Mouse (Mus musculus) midbrain, embryonic 14.5 days (tissue): ENCODE measurements around the gene Trio. TPM values are rescaled to one million over a fixed set of nuclear protein-coding genes. Genes with fewer than 3 reads are reported as not detected.
A peak's percentile ranks its signal among the peaks of the same experiment; 100 is the strongest.

Experiments
- ATAC-seq: fragments of 200-750 bp; cut with Nextera tagmentation; 2 replicates; pipeline ENCODE4 v1.8.0; 2017; ENCODE audit warnings: moderate number of reproducible peaks, moderate library complexity; ENCODE audit not compliant: low FRiP score, low TSS enrichment
- DNase-seq: peaks from one replicate; pipeline ENCODE4 v3.0.0-alpha.2; 2015
- H3K27ac ChIP-seq: fragments of 300-500 bp; sonication (generic); replicated peaks from 2 replicates; pipeline ENCODE4 v1.5.1; 2014; ENCODE audit warnings: mild to moderate bottlenecking, low read depth, low read length, moderate library complexity
- H3K27me3 ChIP-seq: fragments of 300-500 bp; sonication (generic); 2 replicates; pipeline ENCODE4 v1.6.1; 2014; ENCODE audit warnings: low read length, control low read depth, mixed read lengths; ENCODE audit not compliant: control insufficient read depth, insufficient read depth
- H3K36me3 ChIP-seq: fragments of 300-500 bp; sonication (generic); 2 replicates; pipeline ENCODE4 v1.6.1; 2014; ENCODE audit warnings: low read length, control low read depth; ENCODE audit not compliant: control insufficient read depth, insufficient read depth
- H3K4me1 ChIP-seq: fragments of 300-500 bp; sonication (generic); 2 replicates; pipeline ENCODE4 v1.6.1; 2014; ENCODE audit warnings: mild to moderate bottlenecking, antibody characterized with exemption, low read length, control low read depth; ENCODE audit not compliant: control insufficient read depth, insufficient read depth
- H3K4me2 ChIP-seq: fragments of 300-500 bp; sonication (generic); 2 replicates; pipeline ENCODE4 v1.6.1; 2014; ENCODE audit warnings: mild to moderate bottlenecking, low read length, moderate library complexity
- H3K4me3 ChIP-seq: fragments of 300-500 bp; sonication (generic); replicated peaks from 2 replicates; pipeline ENCODE4 v1.5.1; 2014; ENCODE audit warnings: low read depth, low read length
- H3K9ac ChIP-seq: fragments of 300-500 bp; sonication (generic); replicated peaks from 2 replicates; pipeline ENCODE4 v1.6.1; 2014; ENCODE audit warnings: mild to moderate bottlenecking, low read length, moderate library complexity
- H3K9me3 ChIP-seq: fragments of 300-500 bp; sonication (generic); 2 replicates; pipeline ENCODE4 v1.6.1; 2016; ENCODE audit warnings: low read length, control low read depth, mixed read lengths; ENCODE audit not compliant: control insufficient read depth
- WGBS: fragments of 180-500 bp; shearing (Covaris S2); extraction: QIAGEN DNeasy Blood & Tissue Kit; methylation state at CpG from one replicate; pipeline ENCODE4 v1.1.7; 2014; 5-methylcytosine and 5-hydroxymethylcytosine counted together
- polyA plus RNA-seq: library from polyadenylated mRNA; unstranded; fragments of >200 nt; fragmentation: Nextera tagmentation; extraction: Ambion mirVana; gene quantifications from 2 replicates; pipeline ENCODE4 v1.2.1, GENCODE M21; 2014

The Trio gene
- polyA plus RNA-seq, 1 experiment from 2014 or later = 56.5 TPM

DNA sequence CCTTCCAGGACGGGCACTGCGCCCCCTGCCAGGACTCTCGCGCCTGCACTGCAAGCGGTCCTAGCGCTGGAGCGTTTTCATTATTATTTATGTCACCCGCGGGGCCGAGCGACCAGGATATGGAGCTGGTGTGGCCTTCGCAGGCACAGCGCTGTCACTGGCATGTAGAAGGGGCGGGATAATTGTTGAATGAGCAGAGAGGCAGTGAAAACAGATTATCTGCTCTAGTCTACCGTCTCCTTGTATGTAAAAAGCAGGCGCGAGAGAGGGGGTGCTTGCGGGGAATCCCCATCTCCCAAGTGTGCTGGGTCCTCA lies 476 bp upstream of the Trio start:
- WGBS = under 1% methylated on average over 18 of the region's 18 CpGs
- DNase-seq = no peak
- Histone ChIP-seq H3K4me2 (peak overlapping the region; percentile 78), H3K36me3 (no peaks in the 10 kb centered on the region), H3K27me3 (no peaks in the 10 kb centered on the region), H3K9me3 (no peaks in the 10 kb centered on the region), H3K9ac (peak overlapping the region; percentile 52), H3K27ac (peak overlapping the region; percentile 99), H3K4me3 (peak overlapping the region; percentile 97), H3K4me1 (peaks cover 29% of the 10 kb centered on the region)
- no peak for ATAC-seq

DNA sequence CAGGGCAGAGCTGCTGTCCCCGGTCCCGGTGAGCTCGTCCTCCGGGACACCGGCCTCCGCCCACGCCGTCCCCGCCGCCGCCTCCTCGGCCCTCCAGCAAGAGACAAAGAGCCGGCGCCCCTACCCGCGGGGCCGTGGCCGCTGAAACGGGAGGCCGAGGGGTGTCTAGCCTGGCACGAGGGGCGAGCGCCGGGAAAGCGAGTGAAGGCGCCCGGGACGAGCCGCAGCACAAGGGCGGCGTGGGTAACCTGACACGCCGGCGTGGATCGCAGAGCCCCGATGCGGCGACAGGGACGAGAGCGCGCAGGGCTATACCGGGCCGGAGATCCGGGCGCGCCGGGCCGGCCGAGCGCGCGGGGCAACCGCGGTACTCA lies 696 bp downstream of the Trio start:
- peak overlapping the region; percentile 99 for H3K9ac ChIP-seq
- H3K27me3 ChIP-seq = no peaks in the 10 kb centered on the region
- WGBS = under 1% methylated on average over 54 of the region's 54 CpGs
- H3K4me3 ChIP-seq = peak overlapping the region; percentile 97
- DNase-seq = peak; percentile 70
- no peaks in the 10 kb centered on the region for H3K9me3 ChIP-seq
- H3K36me3 ChIP-seq = no peaks in the 10 kb centered on the region
- H3K4me1 ChIP-seq = peaks cover 39% of the 10 kb centered on the region
- peak overlapping the region; percentile 78 for H3K4me2 ChIP-seq
- ATAC-seq = peak; percentile 37
- H3K27ac ChIP-seq = peak overlapping the region; percentile 99

DNA sequence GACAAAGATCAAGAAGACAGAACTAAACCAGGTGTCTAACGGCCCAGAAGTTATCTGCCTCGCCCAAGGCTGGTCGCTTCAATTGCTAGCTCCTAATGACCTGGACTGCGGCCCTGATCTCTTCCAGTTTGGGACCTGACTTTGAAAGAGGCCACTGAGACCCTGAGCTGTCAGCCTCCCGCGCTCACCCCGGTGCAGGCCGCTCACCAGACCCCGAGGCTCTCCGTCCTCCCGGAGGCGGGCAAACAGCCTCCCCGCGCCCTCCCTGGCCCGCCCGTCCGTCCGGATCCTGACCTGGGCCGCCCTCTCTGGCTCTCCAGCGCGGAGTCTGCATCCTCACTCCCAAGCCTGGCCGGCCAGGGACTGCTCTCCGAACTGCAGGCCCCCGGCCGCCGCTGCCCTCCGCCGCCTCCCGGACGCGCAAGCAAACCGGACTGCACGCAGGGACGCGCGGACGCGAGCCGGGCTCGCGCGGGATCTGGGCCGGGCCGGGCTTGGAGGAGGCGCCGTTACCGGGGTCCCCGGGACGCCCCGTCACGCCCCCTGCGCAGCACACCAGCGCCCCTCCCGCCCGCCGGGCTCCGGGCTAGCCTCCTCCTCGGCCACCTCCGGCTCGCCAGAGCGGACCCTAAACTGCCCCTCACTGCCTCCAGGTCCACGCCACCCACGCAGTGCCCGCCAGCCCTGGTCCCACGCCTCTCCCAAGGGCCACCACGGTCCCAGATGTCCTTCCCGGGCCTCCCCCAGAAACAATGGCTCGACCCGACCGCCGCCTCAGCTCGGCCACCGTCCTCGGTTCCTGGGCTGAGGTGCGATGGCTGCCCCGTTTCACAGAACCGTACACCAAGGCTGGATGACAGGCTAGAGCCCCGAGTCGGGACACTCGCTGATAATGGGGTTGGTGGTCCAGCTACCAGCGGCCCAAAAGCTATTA lies 1.4 kb downstream of the Trio start:
- peak overlapping the region; percentile 99 for H3K27ac ChIP-seq
- peak overlapping the region; percentile 97 for H3K4me3 ChIP-seq
- DNase-seq = peak; percentile 79
- H3K9me3 ChIP-seq = no peaks in the 10 kb centered on the region
- no peaks in the 10 kb centered on the region for H3K36me3 ChIP-seq
- peak overlapping the region; percentile 99 for H3K9ac ChIP-seq
- peak; percentile 49 for ATAC-seq
- WGBS = under 1% methylated on average over 80 of the region's 81 CpGs
- H3K4me2 ChIP-seq = peak overlapping the region; percentile 78
- H3K4me1 ChIP-seq = peaks cover 44% of the 10 kb centered on the region
- H3K27me3 ChIP-seq = no peaks in the 10 kb centered on the region

DNA sequence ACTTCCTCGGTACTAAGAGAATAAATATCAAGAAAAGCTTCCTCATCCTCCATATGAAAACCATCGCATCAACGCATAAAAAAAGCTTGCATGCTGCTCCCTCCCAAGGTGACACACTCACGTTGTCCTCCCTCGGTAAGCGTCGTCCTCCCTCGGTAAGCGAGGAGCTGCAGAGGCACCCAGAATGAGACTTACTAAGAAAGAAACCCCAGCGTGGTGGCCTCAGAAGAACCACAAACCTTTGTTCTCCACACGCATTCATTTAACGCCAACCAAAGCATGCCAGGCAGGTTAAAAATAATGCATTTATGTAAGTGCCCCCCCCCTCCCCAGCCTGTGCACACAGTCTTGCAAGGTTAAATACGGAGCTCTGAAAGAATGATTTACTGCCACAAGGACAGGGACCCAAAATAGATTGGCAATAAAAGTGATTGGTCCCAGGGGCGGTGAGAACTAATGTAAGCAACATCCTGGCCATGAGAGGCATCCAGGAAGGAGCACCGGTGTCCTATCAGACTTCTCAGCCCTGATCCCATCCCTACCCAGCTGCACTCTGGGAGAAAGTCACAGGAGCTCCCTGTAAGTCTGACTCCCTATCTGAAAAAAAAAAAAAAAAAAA lies 3.9 kb downstream of the Trio start:
- Histone ChIP-seq H3K36me3 (no peaks in the 10 kb centered on the region), H3K4me1 (peaks cover 45% of the 10 kb centered on the region), H3K27ac (no peak overlapping the region), H3K4me3 (peak overlapping the region; percentile 13; the same call in 1 of the 2 replicates), H3K9me3 (no peaks in the 10 kb centered on the region), H3K27me3 (no peaks in the 10 kb centered on the region), H3K4me2 (peak overlapping the region; percentile 78), H3K9ac (no peak overlapping the region; the same call in 1 of the 2 replicates)
- ATAC-seq (no peak), DNase-seq (peak; percentile 28)
- 9% methylated on average over 15 of the region's 15 CpGs for WGBS

DNA sequence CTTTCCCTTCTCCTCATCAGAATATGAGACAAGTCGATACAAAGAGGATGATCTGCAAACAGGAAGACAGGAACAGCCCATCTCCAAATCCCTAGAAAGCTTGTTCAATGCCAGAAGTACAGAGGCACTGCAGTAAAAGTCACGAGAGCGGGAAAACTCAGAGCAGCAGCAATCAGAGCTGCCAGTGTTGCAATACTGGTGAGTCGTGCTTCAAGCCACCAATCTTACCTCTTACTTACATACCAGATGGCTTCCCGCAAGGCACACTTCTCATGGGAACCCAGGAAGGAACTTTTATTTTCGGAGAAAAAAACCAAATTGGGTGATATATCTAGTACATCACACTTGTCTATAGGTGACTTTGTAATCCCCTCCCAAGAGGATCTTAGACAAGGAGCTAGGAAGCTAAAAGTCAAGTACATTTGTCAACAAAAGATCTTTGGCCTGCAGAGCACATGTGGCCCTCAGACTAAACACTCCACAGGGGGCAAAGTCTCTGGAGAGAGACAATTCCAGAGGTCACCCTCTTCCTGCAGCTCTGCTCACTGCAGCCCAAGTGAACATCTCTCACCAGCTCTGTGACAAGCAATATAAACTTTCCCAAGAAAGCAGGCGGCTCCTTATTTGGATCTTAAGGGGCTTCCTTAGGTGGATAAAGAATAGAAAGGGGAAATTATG lies 6.1 kb downstream of the Trio start:
- Histone ChIP-seq H3K4me3 (no peak overlapping the region), H3K4me1 (peaks cover 49% of the 10 kb centered on the region)
- WGBS = 81% methylated on average over 7 of the region's 7 CpGs

DNA sequence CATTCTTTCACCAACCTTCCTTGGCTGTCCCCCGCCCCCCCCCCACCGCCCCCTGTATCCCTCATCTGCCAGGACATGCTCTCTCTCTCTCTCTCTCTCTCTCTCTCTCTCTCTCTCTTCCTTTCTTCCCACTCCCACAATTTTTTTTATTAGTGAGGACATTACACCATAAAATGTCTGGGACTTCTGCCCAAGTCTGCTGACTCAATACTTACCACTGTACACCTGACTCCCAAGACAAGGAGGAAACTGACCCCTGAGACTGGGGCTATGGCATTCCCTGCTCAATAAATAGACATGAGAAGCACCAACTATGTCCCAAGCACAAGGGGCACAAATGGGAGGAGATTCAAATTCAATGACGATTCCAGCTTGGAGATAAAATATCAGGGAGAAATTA lies 18.1 kb downstream of the Trio start:
- DNase-seq = no peak
- H3K27ac ChIP-seq = no peak overlapping the region
- H3K4me3 ChIP-seq = no peak overlapping the region
- H3K4me1 ChIP-seq = peaks cover 25% of the 10 kb centered on the region
- no peaks in the 10 kb centered on the region for H3K36me3 ChIP-seq
- no peaks in the 10 kb centered on the region for H3K27me3 ChIP-seq
- H3K9ac ChIP-seq = no peak overlapping the region
- ATAC-seq = no peak
- 47% methylated on average over 3 of the region's 3 CpGs for WGBS
- H3K4me2 ChIP-seq = no peak overlapping the region
- no peaks in the 10 kb centered on the region for H3K9me3 ChIP-seq

More for the DNA sequence above, 6.1 kb downstream of the Trio start:
- no peak for DNase-seq
- H3K27ac ChIP-seq = no peak overlapping the region
- H3K4me2 ChIP-seq = no peak overlapping the region
- no peaks in the 10 kb centered on the region for H3K9me3 ChIP-seq
- H3K9ac ChIP-seq = no peak overlapping the region
- no peaks in the 10 kb centered on the region for H3K27me3 ChIP-seq
- H3K36me3 ChIP-seq = no peaks in the 10 kb centered on the region
- ATAC-seq = no peak

DNA sequence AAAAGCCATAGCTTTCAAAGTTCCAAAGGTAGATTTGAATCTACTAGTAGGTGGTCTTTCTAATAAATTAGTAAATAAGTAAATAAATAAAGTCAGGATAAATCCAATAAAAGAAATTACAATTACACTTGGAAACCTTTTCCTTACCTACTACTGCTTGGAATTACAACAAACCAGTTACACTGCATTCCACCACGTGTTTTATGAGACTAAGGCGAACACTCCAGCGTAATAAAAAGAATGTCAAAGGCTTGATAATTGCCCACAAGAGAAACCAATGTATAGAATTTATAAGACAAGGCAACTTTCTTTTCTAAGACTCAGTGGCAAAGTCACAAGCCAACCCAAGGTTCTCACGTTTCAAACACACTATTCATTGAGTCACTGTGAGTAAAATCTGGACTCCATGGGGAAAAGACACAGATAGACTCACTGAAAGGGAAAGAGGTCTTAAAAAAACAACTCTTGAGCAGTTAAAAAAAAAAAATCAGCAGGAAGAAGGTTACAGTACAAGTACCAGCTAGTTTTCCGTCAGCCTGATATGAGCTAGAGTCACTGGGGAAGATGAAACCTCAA lies 21.4 kb downstream of the Trio start:
- DNase-seq (no peak), ATAC-seq (no peak)
- no peak overlapping the region for H3K27ac ChIP-seq

DNA sequence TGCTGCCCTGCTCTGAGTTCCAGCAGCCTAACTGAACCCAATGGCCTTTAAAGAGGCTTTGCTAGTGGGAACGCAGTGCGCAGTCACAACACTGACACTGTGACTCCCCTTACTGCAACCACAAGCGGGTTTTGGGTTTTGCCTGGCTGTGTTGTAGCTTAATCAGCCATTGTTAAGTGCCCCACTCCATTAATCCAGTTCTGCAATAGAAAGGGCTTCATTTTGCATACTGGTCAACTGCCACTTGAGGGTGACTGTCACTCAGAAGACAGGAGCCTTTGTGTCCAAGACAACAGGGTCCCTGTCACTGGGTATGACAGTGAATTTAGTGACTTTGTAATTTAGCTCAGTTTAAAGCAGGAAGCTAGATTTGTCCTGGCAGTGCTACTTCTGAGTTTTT lies 23.1 kb downstream of the Trio start:
- no peak overlapping the region for H3K4me3 ChIP-seq
- ATAC-seq (peak; percentile 41; the same call in 1 of the 2 replicates), DNase-seq (peak; percentile 33)
- no peak overlapping the region for H3K9ac ChIP-seq
- H3K27ac ChIP-seq = no peak overlapping the region
- no peak overlapping the region for H3K4me2 ChIP-seq
- WGBS = 11% methylated on average over 3 of the region's 3 CpGs
- H3K9me3 ChIP-seq = no peaks in the 10 kb centered on the region
- H3K36me3 ChIP-seq = no peaks in the 10 kb centered on the region
- peaks cover 49% of the 10 kb centered on the region for H3K4me1 ChIP-seq
- H3K27me3 ChIP-seq = no peaks in the 10 kb centered on the region

More for the DNA sequence above, 21.4 kb downstream of the Trio start:
- 69% methylated on average over 5 of the region's 5 CpGs for WGBS
- Histone ChIP-seq H3K27me3 (no peaks in the 10 kb centered on the region), H3K4me3 (no peak overlapping the region), H3K9ac (no peak overlapping the region), H3K36me3 (no peaks in the 10 kb centered on the region), H3K4me1 (peaks cover 33% of the 10 kb centered on the region), H3K4me2 (no peak overlapping the region), H3K9me3 (no peaks in the 10 kb centered on the region)
